Mouse (Mus musculus) heart, embryonic 15.5 days (tissue): ENCODE data around the gene Kmt2c. TPM values are rescaled to one million over a fixed set of nuclear protein-coding genes. Genes with fewer than 3 reads are reported as not detected.
"Not testable (repeated sequence)": the region's sequence is repeated elsewhere in the genome, so short reads cannot be mapped to it uniquely, and the experiment has no call there.

Experiments
- ATAC-seq: fragments of 200-750 bp; cut with Nextera tagmentation; replicated peaks from 2 replicates; pipeline ENCODE4 v1.8.0; 2017; ENCODE audit warnings: low read depth, moderate TSS enrichment; ENCODE audit not compliant: insufficient number of reproducible peaks, insufficient read depth, low FRiP score
- H3K27ac ChIP-seq: fragments of 300-500 bp; sonication (generic); 2 replicates; pipeline ENCODE4 v1.5.1; 2015; ENCODE audit warnings: mild to moderate bottlenecking, inconsistent platforms
- H3K27me3 ChIP-seq: fragments of 300-500 bp; sonication (generic); 2 replicates; pipeline ENCODE4 v1.6.1; 2015; ENCODE audit warnings: inconsistent platforms
- H3K36me3 ChIP-seq: fragments of 300-500 bp; sonication (generic); 2 replicates; pipeline ENCODE4 v1.6.1; 2015; ENCODE audit warnings: mild to moderate bottlenecking, inconsistent platforms
- H3K4me1 ChIP-seq: fragments of 300-500 bp; sonication (generic); replicated peaks from 2 replicates; pipeline ENCODE4 v1.6.1; 2015; ENCODE audit warnings: inconsistent platforms
- H3K4me2 ChIP-seq: fragments of 300-500 bp; sonication (generic); 2 replicates; pipeline ENCODE4 v1.6.1; 2015; ENCODE audit warnings: inconsistent platforms, mild to moderate bottlenecking, moderate library complexity
- H3K4me3 ChIP-seq: fragments of 300-500 bp; sonication (generic); 2 replicates; pipeline ENCODE4 v1.5.1; 2015; ENCODE audit warnings: mild to moderate bottlenecking, inconsistent platforms
- H3K9ac ChIP-seq: fragments of 300-500 bp; sonication (generic); 2 replicates; pipeline ENCODE4 v1.6.1; 2015; ENCODE audit warnings: mild to moderate bottlenecking, inconsistent platforms
- H3K9me3 ChIP-seq: fragments of 300-500 bp; sonication (generic); replicated peaks from 2 replicates; pipeline ENCODE4 v1.6.1; 2016; ENCODE audit warnings: inconsistent platforms
- WGBS: fragments of 180-500 bp; shearing (Covaris S2); methylation state at CpG from one replicate; pipeline ENCODE4 v1.1.7; 2015; ENCODE audit warnings: mixed read lengths; 5-methylcytosine and 5-hydroxymethylcytosine counted together
- polyA plus RNA-seq: library from polyadenylated mRNA; unstranded; fragments of >200 nt; fragmentation: Nextera tagmentation; extraction: Ambion mirVana; gene quantifications from 2 replicates; pipeline ENCODE4 v1.2.1, GENCODE M21; 2015

Kmt2c gene
- polyA plus RNA-seq, 1 experiment from 2014 or later = 7.3 TPM

DNA sequence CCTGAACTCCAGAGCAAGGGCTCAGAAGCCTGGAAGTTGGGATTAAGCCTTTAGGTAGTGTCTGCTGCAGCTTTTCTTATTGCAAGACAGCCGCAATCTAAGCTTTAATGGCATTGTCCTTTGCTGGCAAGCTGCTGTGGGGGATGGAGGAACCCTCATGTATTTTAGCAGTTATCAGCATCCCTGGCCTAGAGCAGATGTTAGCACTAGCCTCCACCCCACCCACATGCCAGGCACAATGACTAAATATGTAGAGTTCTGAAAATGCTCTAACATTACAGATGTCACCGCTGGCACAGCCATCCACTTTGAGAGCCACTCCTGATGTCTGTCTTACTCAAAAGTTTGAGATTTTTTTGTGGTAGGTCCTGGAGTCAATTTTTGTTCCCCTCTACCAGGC is 241.9 kb downstream of the Kmt2c start:
- H3K36me3 ChIP-seq = peaks cover 56% of the 10 kb centered on the region
- no peaks in the 10 kb centered on the region for H3K9me3 ChIP-seq
- H3K27ac ChIP-seq = no peak overlapping the region
- H3K27me3 ChIP-seq = no peaks in the 10 kb centered on the region
- H3K9ac ChIP-seq = no peak overlapping the region
- peaks cover 4% of the 10 kb centered on the region; the same call in 1 of the 2 replicates for H3K4me1 ChIP-seq
- ATAC-seq = no peak
- H3K4me2 ChIP-seq = no peak overlapping the region
- 77% methylated on average over 2 of the region's 2 CpGs for WGBS
- H3K4me3 ChIP-seq = no peak overlapping the region

GRCm38 (mm10) chr5:25254491-25254890 is 244.1 kb downstream of the Kmt2c start:
- no peak overlapping the region for H3K4me2 ChIP-seq
- H3K27me3 ChIP-seq = no peaks in the 10 kb centered on the region
- H3K36me3 ChIP-seq = peaks cover 68% of the 10 kb centered on the region
- no peak overlapping the region for H3K9ac ChIP-seq
- 93% methylated on average over 4 of the region's 4 CpGs for WGBS
- no peak overlapping the region for H3K27ac ChIP-seq
- peaks cover 4% of the 10 kb centered on the region; the same call in 1 of the 2 replicates for H3K4me1 ChIP-seq
- ATAC-seq = no peak
- no peaks in the 10 kb centered on the region for H3K9me3 ChIP-seq
- no peak overlapping the region for H3K4me3 ChIP-seq

DNA sequence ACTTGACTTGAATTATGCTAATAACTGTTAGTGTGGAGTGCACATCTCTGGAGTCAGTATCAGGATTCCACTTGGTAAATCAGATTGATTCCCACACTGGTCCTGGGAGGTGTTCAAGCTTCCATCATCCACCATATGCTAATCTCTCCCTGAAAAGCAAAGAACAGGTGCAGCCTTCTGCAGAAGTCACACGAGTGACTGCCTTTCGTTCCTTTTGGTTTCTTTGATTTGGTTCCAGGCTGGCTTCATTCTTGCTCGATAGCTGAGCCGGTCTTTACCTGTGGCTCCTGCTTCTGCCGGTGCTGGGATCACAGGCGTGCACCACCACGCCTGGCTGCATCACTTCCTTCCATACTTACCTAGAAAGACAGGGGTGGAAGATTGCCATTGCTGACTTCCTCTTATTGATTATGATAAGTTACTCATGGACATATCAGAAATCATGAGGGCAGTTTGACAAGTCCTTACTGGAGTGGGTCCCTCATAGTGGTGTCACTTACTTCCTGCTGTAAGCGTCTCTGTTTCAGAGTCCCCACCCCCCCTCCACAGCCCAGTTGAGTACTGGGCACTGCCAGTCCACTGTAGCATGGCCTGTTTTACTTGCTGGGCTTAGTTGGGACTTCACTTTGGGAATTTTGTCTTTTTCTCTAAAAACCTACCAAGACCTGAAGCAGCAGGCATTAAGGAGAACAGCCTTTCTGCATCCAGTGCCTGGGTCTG is 245.6 kb downstream of the Kmt2c start:
- WGBS = 85% methylated on average over 8 of the region's 8 CpGs
- no peak for ATAC-seq
- Histone ChIP-seq H3K27me3 (no peaks in the 10 kb centered on the region), H3K4me3 (no peak overlapping the region), H3K4me1 (peaks cover 4% of the 10 kb centered on the region; the same call in 1 of the 2 replicates), H3K27ac (no peak overlapping the region), H3K4me2 (no peak overlapping the region), H3K36me3 (peaks cover 61% of the 10 kb centered on the region), H3K9me3 (no peaks in the 10 kb centered on the region), H3K9ac (no peak overlapping the region)

GRCm38 (mm10) chr5:25252423-25252822 is 246.2 kb downstream of the Kmt2c start:
- no peak for ATAC-seq
- no peak overlapping the region for H3K27ac ChIP-seq

DNA sequence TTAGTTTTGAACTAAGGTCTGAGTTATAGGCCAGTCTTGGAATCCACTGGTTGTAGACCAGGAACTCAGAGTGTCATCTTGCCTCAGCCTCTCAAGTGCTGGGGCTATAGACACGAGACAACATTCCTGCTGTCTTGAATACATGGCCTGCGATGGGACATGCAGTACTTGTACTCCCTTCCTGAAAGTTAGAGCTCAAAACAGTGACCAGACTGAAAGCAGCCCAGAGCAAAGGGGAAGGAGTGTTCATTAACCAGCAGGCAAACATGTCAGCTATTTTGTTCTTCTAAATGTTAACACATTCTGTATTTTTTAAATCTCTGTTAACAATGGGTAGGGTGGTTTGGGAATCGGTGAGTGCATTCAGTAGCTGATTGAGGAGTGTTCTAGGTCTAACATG is 251.5 kb downstream of the Kmt2c start:
- no peak for ATAC-seq

More at GRCm38 (mm10) chr5:25252423-25252822, 246.2 kb downstream of the Kmt2c start:
- Histone ChIP-seq H3K27me3 (no peaks in the 10 kb centered on the region), H3K4me2 (no peak overlapping the region), H3K4me3 (no peak overlapping the region), H3K4me1 (peaks cover 4% of the 10 kb centered on the region; the same call in 1 of the 2 replicates), H3K36me3 (peaks cover 55% of the 10 kb centered on the region), H3K9me3 (no peaks in the 10 kb centered on the region), H3K9ac (no peak overlapping the region)
- 48% methylated on average over 2 of the region's 2 CpGs for WGBS

DNA sequence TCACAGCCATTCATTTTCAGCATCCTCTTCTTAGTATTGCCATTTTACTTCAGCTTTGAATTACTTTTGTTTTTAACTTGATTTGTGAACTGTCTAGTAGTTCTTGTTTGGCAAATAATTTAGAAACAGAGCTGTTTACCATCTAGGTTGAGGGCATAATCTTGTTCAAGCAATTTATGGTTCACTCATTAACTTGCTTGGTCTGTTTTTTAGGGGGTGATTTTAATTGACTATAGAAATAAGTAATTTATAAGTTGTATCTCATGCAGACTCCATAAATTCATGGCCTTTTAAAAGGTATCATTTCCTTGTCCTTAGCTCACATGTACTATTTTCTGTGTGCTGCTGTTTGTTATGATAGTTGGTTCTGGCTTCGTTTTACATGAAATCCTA is 252.1 kb downstream of the Kmt2c start:
- no peak overlapping the region for H3K9ac ChIP-seq
- WGBS = 80% methylated on average over 1 of the region's 1 CpGs
- H3K27me3 ChIP-seq = no peaks in the 10 kb centered on the region
- H3K4me2 ChIP-seq = no peak overlapping the region
- no peaks in the 10 kb centered on the region for H3K4me1 ChIP-seq
- no peak overlapping the region for H3K27ac ChIP-seq
- no peak for ATAC-seq
- no peaks in the 10 kb centered on the region for H3K9me3 ChIP-seq
- H3K4me3 ChIP-seq = no peak overlapping the region
- peaks cover 24% of the 10 kb centered on the region for H3K36me3 ChIP-seq

More for the DNA sequence above, 251.5 kb downstream of the Kmt2c start:
- Histone ChIP-seq H3K4me1 (no peaks in the 10 kb centered on the region), H3K4me2 (no peak overlapping the region), H3K36me3 (peaks cover 29% of the 10 kb centered on the region), H3K27ac (no peak overlapping the region), H3K4me3 (no peak overlapping the region), H3K9ac (no peak overlapping the region), H3K27me3 (no peaks in the 10 kb centered on the region), H3K9me3 (no peaks in the 10 kb centered on the region)
- WGBS = 63% methylated on average over 3 of the region's 3 CpGs

GRCm38 (mm10) chr5:25245806-25246472 is 252.6 kb downstream of the Kmt2c start:
- no peak overlapping the region for H3K9ac ChIP-seq
- no peak overlapping the region for H3K4me3 ChIP-seq
- no peaks in the 10 kb centered on the region for H3K27me3 ChIP-seq
- no peak for ATAC-seq
- no peaks in the 10 kb centered on the region for H3K9me3 ChIP-seq
- H3K4me1 ChIP-seq = no peaks in the 10 kb centered on the region
- no peak overlapping the region for H3K4me2 ChIP-seq
- WGBS = 83% methylated on average over 10 of the region's 10 CpGs
- no peak overlapping the region for H3K27ac ChIP-seq
- peaks cover 18% of the 10 kb centered on the region for H3K36me3 ChIP-seq

- Histone ChIP-seq H3K9ac (no peak overlapping the region), H3K4me2 (no peak overlapping the region), H3K36me3 (no peaks in the 10 kb centered on the region), H3K27me3 (no peaks in the 10 kb centered on the region), H3K4me3 (no peak overlapping the region), H3K27ac (no peak overlapping the region), H3K9me3 (no peaks in the 10 kb centered on the region), H3K4me1 (no peaks in the 10 kb centered on the region)
- 84% methylated on average over 6 of the region's 6 CpGs for WGBS
- no peak for ATAC-seq
Observed at GRCm38 (mm10) chr5:25243101-25243500, 255.5 kb downstream of the Kmt2c start.

DNA sequence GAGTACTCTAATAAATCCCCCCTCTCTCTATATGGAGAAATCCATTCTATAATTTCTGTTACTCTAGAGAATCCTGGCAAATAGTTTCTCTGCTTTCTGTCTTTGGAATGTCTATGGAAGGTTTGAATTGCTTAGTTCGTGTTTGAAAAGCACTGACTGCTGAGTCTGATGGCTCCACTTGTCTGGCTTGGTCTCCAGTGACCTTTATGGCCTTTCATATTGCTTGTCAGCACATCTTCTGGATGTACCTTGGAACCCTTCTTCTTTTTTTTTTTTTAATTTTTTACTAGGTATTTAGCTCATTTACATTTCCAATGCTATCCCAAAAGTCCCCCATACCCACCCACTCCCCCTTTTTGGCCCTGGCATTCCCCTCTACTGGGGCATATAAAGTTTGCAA is 274.2 kb downstream of the Kmt2c start:
- H3K4me2 ChIP-seq, H3K9me3 ChIP-seq, H3K27me3 ChIP-seq, ATAC-seq, H3K27ac ChIP-seq, H3K9ac ChIP-seq, H3K4me3 ChIP-seq, H3K4me1 ChIP-seq, H3K36me3 ChIP-seq: not testable (repeated sequence)
- 81% methylated on average over 1 of the region's 1 CpGs for WGBS

DNA sequence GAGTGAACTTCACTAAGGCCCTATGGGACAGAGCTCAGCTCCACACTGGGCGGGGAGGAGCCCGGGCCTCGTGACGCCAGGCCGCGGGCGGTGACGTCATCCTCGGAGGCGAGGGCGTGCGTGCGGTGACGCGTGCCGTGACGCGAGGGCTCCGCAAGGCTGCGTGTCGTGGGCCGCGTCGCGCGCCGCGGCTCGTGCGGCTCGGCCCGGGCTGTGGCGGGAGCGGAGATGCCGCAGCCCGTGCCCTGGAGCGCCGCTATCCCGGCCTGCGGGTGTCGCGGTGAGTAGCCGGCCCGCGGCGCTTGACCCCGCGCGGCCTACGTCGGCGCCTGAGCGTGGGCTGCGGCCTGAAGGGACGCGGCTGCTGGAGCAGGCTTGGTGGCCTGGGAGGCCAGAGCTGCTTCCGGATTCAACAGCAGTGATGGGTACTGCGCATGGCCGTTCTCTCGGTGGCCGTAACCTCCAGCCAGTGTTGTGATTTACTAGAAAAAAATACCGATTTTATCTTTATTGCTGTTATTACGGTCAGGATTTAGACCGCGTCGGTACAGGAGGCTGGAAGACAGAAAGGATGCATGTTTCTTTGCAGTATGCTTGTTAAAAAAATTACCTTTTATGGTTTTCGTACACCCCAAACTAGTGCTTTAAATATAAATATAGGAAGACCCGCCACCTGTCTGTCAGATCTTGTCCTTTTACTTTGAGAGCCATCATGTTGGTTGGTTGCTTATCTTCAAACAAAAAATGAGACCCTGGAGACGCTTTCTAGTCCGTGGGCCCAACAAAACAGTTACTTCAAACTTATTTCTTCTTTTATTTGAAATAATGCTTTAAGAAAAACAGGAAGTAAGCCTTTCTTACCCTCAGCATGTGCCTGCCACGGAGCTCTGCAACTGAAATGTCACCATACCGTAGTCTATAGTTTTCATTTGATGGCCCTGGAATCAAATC is 275.6 kb downstream of the Kmt2c start, which contains the start of gene E130116L18Rik:
Gene E130116L18Rik (minus strand): TSS at position 402 of the 951 bp plus-strand sequence.
- peak within 1 kb of the TSS; percentile 90 for H3K27ac ChIP-seq
- H3K36me3 ChIP-seq = no peaks in the 10 kb centered on the region
- ATAC-seq = peak; percentile 94
- no peaks in the 10 kb centered on the region for H3K27me3 ChIP-seq
- WGBS = 3% methylated on average over 72 of the region's 72 CpGs
- no peaks in the 10 kb centered on the region for H3K9me3 ChIP-seq
- H3K4me2 ChIP-seq = peak within 1 kb of the TSS; percentile 73
- peak within 1 kb of the TSS; percentile 90 for H3K9ac ChIP-seq
- peaks cover 6% of the 10 kb centered on the region for H3K4me1 ChIP-seq
- H3K4me3 ChIP-seq = peak within 1 kb of the TSS; percentile 81
